Mouse (Mus musculus) embryonic facial prominence, embryonic 12.5 days (tissue): ENCODE measurements at regions not wholly inside any gene's neighbourhood (a gene's known extent, or its start where the extent isn't known, plus 50 kb on each side); places are given as distances from the start of the nearest gene placed in this dataset.

Experiments
- ATAC-seq: fragments of 200-750 bp; cut with Nextera tagmentation; 2 replicates; pipeline ENCODE4 v1.8.0; 2017; ENCODE audit not compliant: insufficient number of reproducible peaks, insufficient read depth, low FRiP score, low TSS enrichment
- H3K27ac ChIP-seq: fragments of 300-500 bp; sonication (generic); 2 replicates; pipeline ENCODE4 v1.5.1; 2016; ENCODE audit warnings: mild to moderate bottlenecking
- H3K27me3 ChIP-seq: fragments of 300-500 bp; sonication (generic); 2 replicates; pipeline ENCODE4 v1.6.1; 2016; ENCODE audit warnings: mild to moderate bottlenecking, moderate library complexity
- H3K36me3 ChIP-seq: fragments of 300-500 bp; sonication (generic); 2 replicates; pipeline ENCODE4 v1.6.1; 2016; ENCODE audit warnings: mild to moderate bottlenecking
- H3K4me1 ChIP-seq: fragments of 300-500 bp; sonication (generic); 2 replicates; pipeline ENCODE4 v1.6.1; 2016
- H3K4me2 ChIP-seq: fragments of 300-500 bp; sonication (generic); replicated peaks from 2 replicates; pipeline ENCODE4 v1.6.1; 2016; ENCODE audit warnings: mild to moderate bottlenecking, moderate library complexity
- H3K4me3 ChIP-seq: fragments of 300-500 bp; sonication (generic); 2 replicates; pipeline ENCODE4 v1.5.1; 2016; ENCODE audit warnings: mild to moderate bottlenecking
- H3K9ac ChIP-seq: fragments of 300-500 bp; sonication (generic); 2 replicates; pipeline ENCODE4 v1.6.1; 2016; ENCODE audit warnings: mild to moderate bottlenecking, moderate library complexity
- H3K9me3 ChIP-seq: fragments of 300-500 bp; sonication (generic); 2 replicates; pipeline ENCODE4 v1.6.1; 2016; ENCODE audit warnings: mild to moderate bottlenecking, moderate library complexity
- WGBS: fragments of 180-500 bp; shearing (Covaris S2); methylation state at CpG from one replicate; pipeline ENCODE4 v1.1.7; 2016; 5-methylcytosine and 5-hydroxymethylcytosine counted together

GRCm38 (mm10) chr2:171364621-171365020 is 633.0 kb downstream of the Dok5 start:
- H3K27ac ChIP-seq = no peak overlapping the region
- ATAC-seq = no peak
- H3K9ac ChIP-seq = no peak overlapping the region
- H3K4me3 ChIP-seq = no peak overlapping the region
- H3K4me2 ChIP-seq = no peak overlapping the region
- H3K36me3 ChIP-seq = no peaks in the 10 kb centered on the region
- 92% methylated on average over 3 of the region's 3 CpGs for WGBS
- H3K9me3 ChIP-seq = peaks cover 7% of the 10 kb centered on the region; the same call in 1 of the 2 replicates
- H3K27me3 ChIP-seq = no peaks in the 10 kb centered on the region
- H3K4me1 ChIP-seq = no peaks in the 10 kb centered on the region

- Histone ChIP-seq H3K4me3 (no peak overlapping the region), H3K27me3 (no peaks in the 10 kb centered on the region), H3K9me3 (peaks cover 7% of the 10 kb centered on the region; the same call in 1 of the 2 replicates), H3K27ac (no peak overlapping the region), H3K4me2 (no peak overlapping the region), H3K4me1 (no peaks in the 10 kb centered on the region), H3K36me3 (no peaks in the 10 kb centered on the region), H3K9ac (no peak overlapping the region)
- 81% methylated on average over 3 of the region's 3 CpGs for WGBS
- ATAC-seq = no peak
These were observed 631.8 kb downstream of the Dok5 start for GRCm38 (mm10) chr2:171363381-171363780.

DNA sequence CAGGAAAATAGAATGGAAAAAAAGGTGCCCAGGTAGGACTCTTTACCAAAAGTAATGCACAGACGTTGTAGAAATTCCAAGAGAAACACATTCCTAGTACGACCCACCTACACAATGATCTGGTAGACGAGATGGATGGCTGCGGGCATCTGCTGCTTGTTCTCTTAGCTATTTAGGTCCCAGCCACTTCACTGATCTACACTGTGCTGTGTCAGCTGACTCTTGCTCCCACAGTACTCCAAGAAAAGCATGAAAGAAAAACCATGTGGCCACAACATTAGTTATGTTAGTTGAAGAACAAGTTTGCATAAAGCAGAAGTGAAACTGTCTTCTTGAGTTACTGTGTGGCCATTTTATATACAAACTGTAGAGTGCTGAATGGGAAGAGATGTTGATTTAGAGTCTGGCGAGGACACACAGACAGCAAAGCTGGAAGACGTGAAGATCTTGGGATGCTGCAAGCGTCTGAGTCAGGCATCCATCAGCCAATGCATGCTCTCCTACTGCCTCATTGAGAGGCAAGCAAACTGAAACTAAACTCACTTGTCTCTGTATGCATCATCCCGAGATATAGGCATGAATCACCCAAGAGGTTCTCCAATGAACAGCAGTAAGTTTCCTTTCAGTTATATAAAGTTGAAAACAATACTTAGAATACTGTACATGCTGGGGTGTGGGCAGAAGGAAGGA is 626.6 kb downstream of the Dok5 start:
- H3K9ac ChIP-seq = no peak overlapping the region
- no peak overlapping the region for H3K27ac ChIP-seq
- 84% methylated on average over 8 of the region's 8 CpGs for WGBS
- no peak overlapping the region for H3K4me3 ChIP-seq
- ATAC-seq = no peak
- no peaks in the 10 kb centered on the region for H3K36me3 ChIP-seq
- no peaks in the 10 kb centered on the region for H3K27me3 ChIP-seq
- no peaks in the 10 kb centered on the region for H3K4me1 ChIP-seq
- no peaks in the 10 kb centered on the region for H3K9me3 ChIP-seq
- H3K4me2 ChIP-seq = no peak overlapping the region

- Histone ChIP-seq H3K36me3 (no peaks in the 10 kb centered on the region), H3K4me3 (no peak overlapping the region), H3K9me3 (no peaks in the 10 kb centered on the region), H3K27me3 (no peaks in the 10 kb centered on the region), H3K4me2 (no peak overlapping the region), H3K4me1 (no peaks in the 10 kb centered on the region), H3K9ac (no peak overlapping the region), H3K27ac (no peak overlapping the region)
- no peak for ATAC-seq
- WGBS = 89% methylated on average over 2 of the region's 2 CpGs
These were observed 616.5 kb downstream of the Dok5 start for GRCm38 (mm10) chr2:171348156-171348555.

- H3K27ac ChIP-seq = no peak overlapping the region
- no peak for ATAC-seq
These were observed 602.5 kb downstream of the Dok5 start for GRCm38 (mm10) chr2:171333816-171334757.

GRCm38 (mm10) chr2:171332826-171333225 is 601.2 kb downstream of the Dok5 start:
- no peaks in the 10 kb centered on the region for H3K9me3 ChIP-seq
- H3K27ac ChIP-seq = no peak overlapping the region
- no peak overlapping the region for H3K4me2 ChIP-seq
- H3K9ac ChIP-seq = no peak overlapping the region
- H3K36me3 ChIP-seq = no peaks in the 10 kb centered on the region
- WGBS = 83% methylated on average over 8 of the region's 8 CpGs
- no peaks in the 10 kb centered on the region for H3K4me1 ChIP-seq
- ATAC-seq = no peak
- no peaks in the 10 kb centered on the region for H3K27me3 ChIP-seq
- no peak overlapping the region for H3K4me3 ChIP-seq

More at GRCm38 (mm10) chr2:171333816-171334757, 602.5 kb downstream of the Dok5 start:
- Histone ChIP-seq H3K4me3 (no peak overlapping the region), H3K9me3 (no peaks in the 10 kb centered on the region), H3K27me3 (no peaks in the 10 kb centered on the region), H3K36me3 (no peaks in the 10 kb centered on the region), H3K4me2 (no peak overlapping the region), H3K9ac (no peak overlapping the region), H3K4me1 (no peaks in the 10 kb centered on the region)
- WGBS = 74% methylated on average over 14 of the region's 14 CpGs

GRCm38 (mm10) chr2:171331529-171331928 is 599.9 kb downstream of the Dok5 start:
- H3K4me1 ChIP-seq = no peaks in the 10 kb centered on the region
- no peak overlapping the region for H3K4me2 ChIP-seq
- H3K27me3 ChIP-seq = no peaks in the 10 kb centered on the region
- H3K9me3 ChIP-seq = no peaks in the 10 kb centered on the region
- ATAC-seq = no peak
- WGBS = 94% methylated on average over 3 of the region's 3 CpGs
- no peak overlapping the region for H3K9ac ChIP-seq
- no peaks in the 10 kb centered on the region for H3K36me3 ChIP-seq
- H3K27ac ChIP-seq = no peak overlapping the region
- H3K4me3 ChIP-seq = no peak overlapping the region

DNA sequence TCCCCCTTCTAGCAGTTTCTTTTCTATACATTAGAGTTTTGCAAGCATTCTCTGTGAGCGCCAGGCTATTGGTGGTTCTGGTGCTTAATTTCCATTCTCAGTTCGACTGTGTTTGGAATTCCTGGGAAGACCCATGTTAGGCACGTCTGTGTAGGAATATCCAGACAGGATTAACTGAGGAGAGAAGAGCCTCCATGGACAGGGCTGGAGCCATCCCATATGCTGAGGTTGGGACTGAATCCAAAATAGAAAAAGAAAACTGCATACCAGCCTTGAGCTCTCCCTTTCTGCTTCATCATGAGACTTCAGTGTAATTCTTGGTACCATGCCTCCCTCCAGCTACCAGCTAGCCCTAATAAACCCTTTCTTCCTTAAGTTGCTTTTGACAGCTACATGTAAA is 595.3 kb downstream of the Dok5 start:
- Histone ChIP-seq H3K27me3 (no peaks in the 10 kb centered on the region), H3K36me3 (no peaks in the 10 kb centered on the region), H3K4me3 (no peak overlapping the region), H3K4me2 (no peak overlapping the region), H3K9ac (no peak overlapping the region), H3K27ac (no peak overlapping the region), H3K4me1 (no peaks in the 10 kb centered on the region), H3K9me3 (no peaks in the 10 kb centered on the region)
- no peak for ATAC-seq
- 73% methylated on average over 3 of the region's 3 CpGs for WGBS

GRCm38 (mm10) chr2:171308486-171308885 is 576.9 kb downstream of the Dok5 start:
- Histone ChIP-seq H3K36me3 (no peaks in the 10 kb centered on the region), H3K4me1 (0 out of 2 replicates have a peak, but pooled peaks cover 3% of the 10 kb centered on the region), H3K4me2 (no peak overlapping the region), H3K27me3 (no peaks in the 10 kb centered on the region), H3K27ac (no peak overlapping the region), H3K4me3 (no peak overlapping the region), H3K9ac (no peak overlapping the region), H3K9me3 (no peaks in the 10 kb centered on the region)
- 75% methylated on average over 4 of the region's 4 CpGs for WGBS
- no peak for ATAC-seq

DNA sequence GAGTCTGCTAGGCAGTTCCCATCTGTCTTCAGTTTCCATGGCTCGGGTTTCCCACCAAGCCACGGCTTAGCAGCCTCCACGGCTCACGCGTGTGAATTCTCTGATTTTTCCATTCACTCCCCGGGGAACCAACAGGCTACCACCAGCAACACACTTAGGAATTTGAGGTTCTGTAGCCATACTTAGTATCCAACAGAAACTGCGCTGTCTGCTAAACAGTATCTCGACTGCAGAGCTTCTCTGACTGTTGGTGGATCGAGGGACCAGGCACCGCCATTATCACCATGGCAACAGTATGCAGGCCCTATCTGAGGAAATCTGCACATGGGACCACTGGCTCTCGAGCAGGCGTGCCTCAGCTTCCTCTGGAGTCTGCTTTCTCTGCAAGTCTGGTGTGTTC is 574.4 kb downstream of the Dok5 start:
- Histone ChIP-seq H3K27ac (no peak overlapping the region), H3K27me3 (no peaks in the 10 kb centered on the region), H3K9me3 (no peaks in the 10 kb centered on the region), H3K4me2 (0 out of 2 replicates have a peak overlapping the region, but pooled peaks have one; percentile 10), H3K36me3 (no peaks in the 10 kb centered on the region), H3K4me1 (0 out of 2 replicates have a peak, but pooled peaks cover 3% of the 10 kb centered on the region), H3K9ac (no peak overlapping the region), H3K4me3 (no peak overlapping the region)
- no peak for ATAC-seq
- 26% methylated on average over 12 of the region's 12 CpGs for WGBS

- H3K27ac ChIP-seq = no peak overlapping the region
These were observed 566.9 kb downstream of the Dok5 start for GRCm38 (mm10) chr2:171298519-171298918.

GRCm38 (mm10) chr2:171295603-171296002 is 564.0 kb downstream of the Dok5 start:
- Histone ChIP-seq H3K4me3 (no peak overlapping the region), H3K9ac (no peak overlapping the region), H3K27me3 (no peaks in the 10 kb centered on the region), H3K27ac (no peak overlapping the region), H3K9me3 (no peaks in the 10 kb centered on the region), H3K36me3 (no peaks in the 10 kb centered on the region), H3K4me1 (no peaks in the 10 kb centered on the region), H3K4me2 (no peak overlapping the region)
- WGBS = 90% methylated on average over 5 of the region's 5 CpGs
- no peak for ATAC-seq

More at GRCm38 (mm10) chr2:171298519-171298918, 566.9 kb downstream of the Dok5 start:
- Histone ChIP-seq H3K4me1 (no peaks in the 10 kb centered on the region), H3K9me3 (no peaks in the 10 kb centered on the region), H3K4me2 (no peak overlapping the region), H3K36me3 (no peaks in the 10 kb centered on the region), H3K27me3 (no peaks in the 10 kb centered on the region), H3K9ac (no peak overlapping the region), H3K4me3 (no peak overlapping the region)
- WGBS = 42% methylated on average over 5 of the region's 5 CpGs
- ATAC-seq = no peak
